Comparison of ENCODE assay signal across 10 mouse cellular contexts in genomic region chr14:8062537-8063301, GRCm38 (mm10). TPM values are rescaled to one million over a fixed set of nuclear protein-coding genes. Genes with fewer than 3 reads are reported as not detected.
DNase-seq lines count a peak whose midpoint lies in the region; ATAC-seq lines count a peak whose summit lies in the region.
"Had no signal": no experiment of that assay in that cellular context is flagged by ENCODE, and none has a peak within 500 bp of the region (broad histone marks: within the 10 kb centered on the region; RNA-seq: fewer than 3 reads in every experiment).

No protein-coding gene starts in this region.

- no peak overlapping the region for H3K4me3 ChIP-seq in embryonic facial prominence, embryonic 14.5 days (ENCODE audit: low read depth, low read length)
- no peak overlapping the region for H3K4me3 ChIP-seq in midbrain, embryonic 15.5 days
- H3K4me3 ChIP-seq: liver, embryonic 15.5 days; myocyte had no signal

- DNase-seq in layer of hippocampus, adult 18-20 months (ENCODE audit: low spot score in 2 of 2): peak; percentile 56 to 74
- DNase-seq in layer of hippocampus, adult 9-10 months (ENCODE audit: low spot score): no peak
- DNase-seq in embryonic facial prominence, embryonic 14.5 days (ENCODE audit: low spot score): peak; percentile 22
- DNase-seq in frontal cortex, adult 2 months (ENCODE audit: extremely low spot score in 1 of 2, low spot score in 1 of 2): peak; percentile 28 to 74
- DNase-seq in cerebellum, adult 11-12 months: no peak
- DNase-seq in lung, adult 18-20 months: no peak
- DNase-seq in ovary, postnatal 14 days (ENCODE audit: low spot score): no peak

- H3K27me3 ChIP-seq in embryonic facial prominence, embryonic 14.5 days (replicated peaks; ENCODE audit: control insufficient read depth, insufficient read depth, low read length): no peaks in the 10 kb centered on the region
- H3K27me3 ChIP-seq in midbrain, embryonic 15.5 days (replicated peaks): no peaks in the 10 kb centered on the region

- peak overlapping the region; percentile 39; the same call in 1 of the 2 replicates for H3K27ac ChIP-seq in embryonic facial prominence, embryonic 14.5 days (replicated peaks; ENCODE audit: low read depth, low read length)
- H3K27ac ChIP-seq in midbrain, embryonic 15.5 days: peak overlapping the region; percentile 27; the same call in 1 of the 2 replicates
- H3K27ac ChIP-seq: liver, embryonic 15.5 days had no signal

- H3K36me3 ChIP-seq in embryonic facial prominence, embryonic 14.5 days (ENCODE audit: control insufficient read depth, insufficient read depth, low read length): no peaks in the 10 kb centered on the region
- no peaks in the 10 kb centered on the region for H3K36me3 ChIP-seq in midbrain, embryonic 15.5 days (replicated peaks)
- H3K36me3 ChIP-seq: liver, embryonic 15.5 days had no signal

- ATAC-seq in embryonic facial prominence, embryonic 14.5 days (ENCODE audit: low read depth): 0 out of 2 replicates have a peak, but pooled peaks have one; percentile 26
- ATAC-seq in midbrain, embryonic 15.5 days (replicated peaks): no peak

- H3K4me2 ChIP-seq in embryonic facial prominence, embryonic 14.5 days (ENCODE audit: low read depth, low read length): no peak overlapping the region
- no peak overlapping the region for H3K4me2 ChIP-seq in midbrain, embryonic 15.5 days
- H3K4me2 ChIP-seq: liver, embryonic 15.5 days had no signal

- WGBS in embryonic facial prominence, embryonic 14.5 days: 23% methylated on average over 3 of the region's 3 CpGs
- WGBS in midbrain, embryonic 15.5 days: 28% methylated on average over 3 of the region's 3 CpGs

- peaks cover 7% of the 10 kb centered on the region; the same call in 1 of the 2 replicates for H3K4me1 ChIP-seq in embryonic facial prominence, embryonic 14.5 days (ENCODE audit: control insufficient read depth, insufficient read depth, low read length)
- H3K4me1 ChIP-seq in midbrain, embryonic 15.5 days: 0 out of 2 replicates have a peak, but pooled peaks cover 5% of the 10 kb centered on the region

- H3K9ac ChIP-seq in embryonic facial prominence, embryonic 14.5 days (ENCODE audit: low read depth, low read length): no peak overlapping the region
- no peak overlapping the region for H3K9ac ChIP-seq in midbrain, embryonic 15.5 days
- H3K9ac ChIP-seq: liver, embryonic 15.5 days had no signal

- H3K9me3 ChIP-seq in embryonic facial prominence, embryonic 14.5 days (ENCODE audit: control insufficient read depth, low read length): no peaks in the 10 kb centered on the region
- no peaks in the 10 kb centered on the region for H3K9me3 ChIP-seq in midbrain, embryonic 15.5 days
- H3K9me3 ChIP-seq: liver, embryonic 15.5 days had no signal

RNA-seq across cellular contexts. Expression of gene Rpp14, which starts 17.4 kb away (rescaled TPM):
- total RNA-seq in layer of hippocampus, adult 18-20 months (2021): 10 to 100 TPM; 24.4 to 34.7 TPM
- polyA plus RNA-seq in embryonic facial prominence, embryonic 14.5 days (2014; fragmentation: Nextera tagmentation; extraction: Ambion mirVana): 48.5 and 52.6 TPM in 2 replicates
- polyA plus RNA-seq in frontal cortex, adult 2 months (2012; rRNA removed): 30.6 and 30.7 TPM in 2 replicates
- polyA plus RNA-seq in midbrain, embryonic 15.5 days (2015; fragmentation: Nextera tagmentation; extraction: Ambion mirVana): 43.8 and 46.3 TPM in 2 replicates

RNA-seq across cellular contexts. Expression of gene Pxk, which starts 35.3 kb away (rescaled TPM):
- 10 to 100 TPM; 29.6 to 32.4 TPM for total RNA-seq in layer of hippocampus, adult 18-20 months (2021)
- 37.6 and 38.9 TPM in 2 replicates for polyA plus RNA-seq in embryonic facial prominence, embryonic 14.5 days (2014; fragmentation: Nextera tagmentation; extraction: Ambion mirVana)
- 44.9 and 46.5 TPM in 2 replicates for polyA plus RNA-seq in frontal cortex, adult 2 months (2012; rRNA removed)
- polyA plus RNA-seq in midbrain, embryonic 15.5 days (2015; fragmentation: Nextera tagmentation; extraction: Ambion mirVana): 66.0 and 67.5 TPM in 2 replicates

Comparison
In these comparisons a context has a peak if more than half of its experiments do, and no peak if none do; other contexts are left out.
1. DNase-seq: peak in layer of hippocampus, adult 18-20 months (2 of 2), embryonic facial prominence, embryonic 14.5 days (single experiment) and frontal cortex, adult 2 months (2 of 2); none in layer of hippocampus, adult 9-10 months (single experiment), cerebellum, adult 11-12 months (single experiment), lung, adult 18-20 months (0 of 2) and ovary, postnatal 14 days (single experiment).